Mouse (Mus musculus) stomach, postnatal 0 days (tissue): ENCODE data around the gene Ptpn7. TPM values are rescaled to one million over a fixed set of nuclear protein-coding genes. Genes with fewer than 3 reads are reported as not detected.

ENCODE experiments used
- ATAC-seq: fragments of 200-750 bp; cut with Nextera tagmentation; 2 replicates; pipeline ENCODE4 v1.8.0; 2017; ENCODE audit not compliant: low FRiP score, low TSS enrichment
- DNase-seq: peaks from one replicate; pipeline ENCODE4 v3.0.0-alpha.2; 2016; ENCODE audit warnings: low spot score
- H3K27ac ChIP-seq: fragments of 300-500 bp; sonication (generic); replicated peaks from 2 replicates; pipeline ENCODE4 v1.5.1; 2014; ENCODE audit warnings: mild to moderate bottlenecking, control low read depth
- H3K27me3 ChIP-seq: fragments of 300-500 bp; sonication (generic); 2 replicates; pipeline ENCODE4 v1.6.1; 2014; ENCODE audit warnings: low read length; ENCODE audit not compliant: control insufficient read depth, insufficient read depth
- H3K36me3 ChIP-seq: fragments of 300-500 bp; sonication (generic); 2 replicates; pipeline ENCODE4 v1.6.1; 2014; ENCODE audit warnings: low read length, mixed read lengths; ENCODE audit not compliant: control insufficient read depth, insufficient read depth
- H3K4me1 ChIP-seq: fragments of 300-500 bp; sonication (generic); replicated peaks from 2 replicates; pipeline ENCODE4 v1.6.1; 2014; ENCODE audit warnings: antibody characterized with exemption; ENCODE audit not compliant: control insufficient read depth, insufficient read depth
- H3K4me2 ChIP-seq: fragments of 300-500 bp; sonication (generic); replicated peaks from 2 replicates; pipeline ENCODE4 v1.6.1; 2014; ENCODE audit warnings: low read depth, mild to moderate bottlenecking, control low read depth, moderate library complexity
- H3K4me3 ChIP-seq: fragments of 300-500 bp; sonication (generic); 2 replicates; pipeline ENCODE4 v1.5.1; 2014; ENCODE audit warnings: low read depth, low read length, control low read depth
- H3K9ac ChIP-seq: fragments of 300-500 bp; sonication (generic); 2 replicates; pipeline ENCODE4 v1.6.1; 2014; ENCODE audit warnings: mild to moderate bottlenecking, low read length, control low read depth, mixed read lengths
- H3K9me3 ChIP-seq: fragments of 300-500 bp; sonication (generic); 2 replicates; pipeline ENCODE4 v1.6.1; 2016; ENCODE audit warnings: low read length; ENCODE audit not compliant: control insufficient read depth
- CTCF ChIP-seq: IDR thresholded peaks from 2 replicates; pipeline ENCODE4 v1.5.1; 2016; ENCODE audit warnings: antibody characterized with exemption, low read depth, mild to moderate bottlenecking, moderate library complexity
- EP300 ChIP-seq: optimal IDR thresholded peaks from 2 replicates; pipeline ENCODE3; 2016; ENCODE audit warnings: antibody characterized with exemption
- WGBS: fragments of 180-500 bp; shearing (Covaris S2); extraction: QIAGEN DNeasy Blood & Tissue Kit; methylation state at CpG from one replicate; pipeline ENCODE4 v1.1.7; 2014; 5-methylcytosine and 5-hydroxymethylcytosine counted together
- polyA plus RNA-seq: library from polyadenylated mRNA; unstranded; fragments of >200 nt; fragmentation: Nextera tagmentation; extraction: Ambion mirVana; gene quantifications from 2 replicates; pipeline ENCODE4 v1.2.1, GENCODE M21; 2015

Gene Ptpn7
- polyA plus RNA-seq, result 0.32 and 0.46 TPM in 2 replicates

DNA sequence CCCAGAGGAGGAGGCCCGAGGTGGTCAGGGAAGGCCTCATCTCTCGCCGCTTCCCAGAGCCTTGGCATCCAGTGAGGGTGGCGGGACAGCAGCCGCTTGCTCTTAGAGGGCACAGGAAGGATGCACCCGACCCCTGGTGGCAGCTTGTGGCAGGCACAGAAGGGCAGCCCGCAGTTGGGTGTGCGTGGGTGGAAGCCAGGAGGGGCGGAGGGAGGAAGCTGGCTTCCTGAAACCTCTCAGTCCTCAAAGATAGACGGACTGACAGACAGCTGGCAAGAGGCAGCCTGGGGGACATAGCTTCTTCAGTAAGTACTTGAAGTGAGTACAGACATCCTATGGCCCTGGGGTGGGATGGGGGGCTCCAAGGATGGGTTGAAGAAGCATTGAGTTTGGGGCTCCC, at the start of gene Ptpn7:
Gene Ptpn7, plus strand, starts transcription at position 228 of the 400 bp plus-strand sequence.
- H3K27me3 ChIP-seq, result no peaks in the 10 kb centered on the region
- DNase-seq (peak; percentile 79), ATAC-seq (peak; percentile 52; the same call in 1 of the 2 replicates)
- no peak within 1 kb of the TSS for H3K9ac ChIP-seq
- no peak within 1 kb of the TSS for H3K4me3 ChIP-seq
- no peaks in the 10 kb centered on the region for H3K9me3 ChIP-seq
- no peak within 1 kb of the TSS for H3K4me2 ChIP-seq
- no peaks in the 10 kb centered on the region for H3K4me1 ChIP-seq
- H3K27ac ChIP-seq, result no peak within 1 kb of the TSS
- H3K36me3 ChIP-seq, result no peaks in the 10 kb centered on the region
- WGBS, result 36% methylated on average over 10 of the region's 10 CpGs
- no peak for TF ChIP-seq EP300
- TF ChIP-seq CTCF, result peak; percentile 83

DNA sequence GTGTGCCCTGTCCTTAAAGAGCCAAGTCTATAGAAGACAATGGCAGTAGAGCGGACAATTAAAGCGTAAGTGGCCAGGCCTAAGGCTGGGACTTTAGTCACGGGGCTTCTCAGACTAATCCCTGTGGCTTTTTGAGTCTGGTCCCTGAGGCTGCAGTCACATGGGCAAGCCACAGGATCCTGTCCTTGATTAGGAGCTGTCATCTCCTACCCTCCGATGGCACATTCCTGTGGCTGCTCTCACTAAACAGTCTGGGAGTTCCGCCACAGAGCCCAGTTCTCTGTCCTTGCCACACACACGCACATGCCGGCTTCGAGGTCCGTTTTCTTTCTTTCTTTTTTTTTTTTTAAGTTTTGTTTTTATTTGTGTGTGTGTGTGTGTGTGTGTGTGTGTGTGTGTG, 49.0 kb upstream of the Ptpn7 start:
- Histone ChIP-seq H3K27ac (no peak overlapping the region), H3K4me3 (no peak overlapping the region), H3K27me3 (no peaks in the 10 kb centered on the region), H3K9ac (no peak overlapping the region), H3K4me2 (no peak overlapping the region), H3K4me1 (no peaks in the 10 kb centered on the region), H3K9me3 (no peaks in the 10 kb centered on the region), H3K36me3 (no peaks in the 10 kb centered on the region)
- DNase-seq, result no peak
- TF ChIP-seq CTCF, result no peak
- no peak for TF ChIP-seq EP300
- 74% methylated on average over 9 of the region's 9 CpGs for WGBS
- ATAC-seq, result no peak

DNA sequence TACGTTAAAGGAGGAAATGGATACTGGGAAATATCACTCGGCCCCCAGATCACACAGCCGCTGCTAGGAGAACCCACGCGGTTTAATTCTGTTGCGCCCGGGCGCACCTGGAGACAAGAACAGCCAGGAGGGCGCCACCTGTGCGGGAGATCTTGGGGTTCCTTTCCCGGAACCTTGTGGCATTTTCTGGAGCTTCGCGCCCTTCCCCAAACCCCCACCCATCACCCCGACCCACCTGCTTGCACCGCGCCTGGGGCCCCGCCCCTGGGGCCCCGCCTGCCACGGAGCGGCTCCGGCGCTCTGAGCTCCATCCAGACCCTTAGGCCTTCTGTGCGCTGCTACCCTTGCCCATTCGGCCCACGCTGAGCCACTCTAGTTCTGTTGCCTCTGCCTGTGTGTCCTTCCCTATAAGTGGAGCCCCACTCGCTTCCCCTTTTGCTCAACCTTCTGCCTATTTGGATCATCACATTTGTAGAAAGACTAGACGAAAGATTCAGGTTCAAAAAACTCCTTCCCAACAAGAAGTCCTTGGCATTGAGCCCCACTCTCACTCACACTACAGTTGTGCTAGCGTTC, 47.1 kb upstream of the Ptpn7 start:
- peak overlapping the region; percentile 31; the same call in 1 of the 2 replicates for H3K4me2 ChIP-seq
- ATAC-seq (no peak), DNase-seq (no peak)
- no peaks in the 10 kb centered on the region for H3K9me3 ChIP-seq
- no peak overlapping the region for H3K9ac ChIP-seq
- H3K27ac ChIP-seq, result no peak overlapping the region
- no peaks in the 10 kb centered on the region for H3K4me1 ChIP-seq
- 15% methylated on average over 28 of the region's 28 CpGs for WGBS
- no peak overlapping the region for H3K4me3 ChIP-seq
- no peaks in the 10 kb centered on the region for H3K36me3 ChIP-seq
- TF ChIP-seq CTCF, result no peak
- H3K27me3 ChIP-seq, result no peaks in the 10 kb centered on the region

DNA sequence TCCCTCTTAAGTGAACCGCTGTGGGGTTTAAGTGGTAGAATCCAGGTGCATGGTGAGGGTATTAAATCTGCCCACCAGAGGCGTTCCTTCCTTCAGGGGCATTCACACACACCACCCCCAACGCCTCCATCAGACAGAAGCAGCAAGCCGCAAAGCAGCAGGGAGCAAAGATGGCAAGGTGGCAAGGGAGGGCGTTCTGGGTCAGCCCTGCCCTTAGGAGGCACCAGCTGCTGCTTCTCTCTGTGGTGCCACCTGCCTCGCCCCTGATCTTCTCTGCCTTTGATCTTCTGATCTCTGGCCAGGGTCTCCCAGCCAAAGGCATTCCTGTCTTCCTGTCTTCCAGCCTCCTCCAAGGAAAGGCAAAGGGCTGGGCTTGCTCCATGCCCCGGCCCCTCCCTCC, 46.5 kb upstream of the Ptpn7 start:
- no peak overlapping the region for H3K27ac ChIP-seq
- TF ChIP-seq EP300, result no peak
- no peak for TF ChIP-seq CTCF
- H3K4me2 ChIP-seq, result no peak overlapping the region
- 30% methylated on average over 7 of the region's 7 CpGs for WGBS
- no peak overlapping the region for H3K4me3 ChIP-seq
- DNase-seq (no peak), ATAC-seq (no peak)
- H3K36me3 ChIP-seq, result no peaks in the 10 kb centered on the region
- no peak overlapping the region for H3K9ac ChIP-seq
- no peaks in the 10 kb centered on the region for H3K9me3 ChIP-seq
- H3K4me1 ChIP-seq, result no peaks in the 10 kb centered on the region
- no peaks in the 10 kb centered on the region for H3K27me3 ChIP-seq

DNA sequence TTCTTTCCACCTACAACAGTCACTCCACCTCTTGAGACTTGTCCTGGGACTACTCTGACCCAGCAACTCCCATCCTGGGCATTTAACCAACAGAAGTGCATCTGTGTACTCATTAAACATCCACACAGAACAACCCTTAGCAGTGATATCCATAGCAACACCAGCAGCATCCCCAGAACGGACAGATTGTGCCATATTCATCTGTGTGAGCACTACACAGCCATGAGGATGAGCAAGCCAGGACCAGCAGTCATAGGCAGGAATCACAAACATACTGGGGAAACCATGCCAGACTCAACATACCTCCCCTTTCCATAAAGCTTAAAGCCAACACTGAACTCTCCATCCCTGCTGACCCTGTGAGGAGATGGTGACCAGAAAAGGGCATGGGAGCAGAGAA, 45.1 kb upstream of the Ptpn7 start:
- Histone ChIP-seq H3K27me3 (no peaks in the 10 kb centered on the region), H3K4me3 (no peak overlapping the region), H3K4me2 (no peak overlapping the region), H3K4me1 (no peaks in the 10 kb centered on the region), H3K27ac (no peak overlapping the region), H3K9me3 (no peaks in the 10 kb centered on the region), H3K9ac (no peak overlapping the region), H3K36me3 (no peaks in the 10 kb centered on the region)
- WGBS, result 63% methylated on average over 1 of the region's 1 CpGs
- no peak for TF ChIP-seq CTCF
- no peak for TF ChIP-seq EP300
- DNase-seq (no peak), ATAC-seq (no peak)

DNA sequence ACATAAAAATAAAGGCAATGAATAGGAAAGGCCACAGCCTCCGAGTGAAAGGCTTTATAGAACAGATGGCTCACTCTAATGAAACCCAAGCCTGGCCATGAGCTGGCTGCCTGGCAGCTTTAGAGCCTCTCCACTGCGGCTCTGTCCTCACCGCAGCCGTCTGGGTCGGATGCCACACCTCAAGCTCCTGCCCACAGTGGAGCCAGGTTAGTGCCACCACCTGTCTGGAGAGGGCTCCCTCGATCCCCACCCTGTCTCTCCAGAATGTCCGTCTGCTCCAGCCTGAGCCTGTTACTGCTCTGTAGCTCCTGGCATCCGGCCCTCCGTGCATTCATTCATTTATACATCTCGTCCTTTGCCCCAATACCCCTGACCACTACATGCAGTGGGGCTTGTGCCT, 42.9 kb upstream of the Ptpn7 start:
- Histone ChIP-seq H3K9ac (no peak overlapping the region), H3K27ac (no peak overlapping the region), H3K4me1 (no peaks in the 10 kb centered on the region), H3K36me3 (no peaks in the 10 kb centered on the region), H3K9me3 (no peaks in the 10 kb centered on the region), H3K27me3 (no peaks in the 10 kb centered on the region), H3K4me2 (no peak overlapping the region), H3K4me3 (no peak overlapping the region)
- ATAC-seq (no peak), DNase-seq (no peak)
- no peak for TF ChIP-seq CTCF
- no peak for TF ChIP-seq EP300
- WGBS, result 70% methylated on average over 10 of the region's 10 CpGs
